Mouse (Mus musculus) E14TG2a.4 (cell line): ENCODE data around the gene 1110017D15Rik.
A peak's percentile ranks its signal among the peaks of the same experiment; 100 is the strongest.

ENCODE experiments used
- H3K27me3 ChIP-seq: 2 replicates; pipeline ENCODE4 v1.6.1; 2014; ENCODE audit warnings: low read length, control low read depth; ENCODE audit not compliant: insufficient read depth
- H3K36me3 ChIP-seq: 2 replicates; pipeline ENCODE4 v1.6.1; 2014; ENCODE audit warnings: low read length, control low read depth; ENCODE audit not compliant: insufficient read depth
- H3K4me1 ChIP-seq: replicated peaks from 2 replicates; pipeline ENCODE4 v1.6.1; 2014; ENCODE audit warnings: low read depth, low read length, control low read depth
- H3K4me3 ChIP-seq: replicated peaks from 2 replicates; pipeline ENCODE4 v1.5.1; 2014; ENCODE audit warnings: mild to moderate bottlenecking, low read length
- H3K9me3 ChIP-seq: 2 replicates; pipeline ENCODE4 v1.6.1; 2014; ENCODE audit warnings: low read length, control low read depth
- CTCF ChIP-seq: conservative IDR thresholded peaks from 2 replicates; pipeline ENCODE4 v1.5.1; 2014; ENCODE audit warnings: low read length
- NANOG ChIP-seq: IDR thresholded peaks from 2 replicates; pipeline ENCODE4 v1.6.1; 2014; ENCODE audit warnings: borderline replicate concordance, low read length, mixed read lengths
- POU5F1 ChIP-seq: IDR thresholded peaks from 2 replicates; pipeline ENCODE4 v1.6.1; 2014; ENCODE audit warnings: low read length, borderline replicate concordance

Gene 1110017D15Rik

DNA sequence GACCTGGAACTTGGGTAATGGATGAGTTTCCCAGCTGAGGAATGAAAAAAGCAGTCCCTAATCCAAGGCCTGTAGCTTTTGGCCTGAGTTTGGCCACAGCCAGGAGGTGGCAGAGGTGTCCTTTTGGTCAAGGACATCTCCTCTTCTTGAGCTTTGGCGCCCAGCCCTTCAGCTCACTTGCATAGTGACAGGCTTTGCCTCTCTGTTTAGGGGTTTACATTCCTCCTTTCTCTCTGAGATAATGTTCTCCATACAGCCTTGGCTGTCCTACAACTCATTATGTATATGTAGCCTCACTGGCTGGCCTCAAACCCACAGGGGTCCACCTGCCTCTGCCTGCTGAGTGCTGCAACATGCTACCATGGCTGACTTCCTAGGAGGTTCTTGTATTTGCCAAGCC, 30.0 kb upstream of the 1110017D15Rik start:
- Histone ChIP-seq H3K27me3 (peaks cover 12% of the 10 kb centered on the region; the same call in 1 of the 2 replicates), H3K9me3 (no peaks in the 10 kb centered on the region), H3K4me1 (peaks cover 13% of the 10 kb centered on the region), H3K4me3 (no peak overlapping the region), H3K36me3 (no peaks in the 10 kb centered on the region)
- TF ChIP-seq CTCF (no peak), POU5F1 (no peak), NANOG (no peak)

DNA sequence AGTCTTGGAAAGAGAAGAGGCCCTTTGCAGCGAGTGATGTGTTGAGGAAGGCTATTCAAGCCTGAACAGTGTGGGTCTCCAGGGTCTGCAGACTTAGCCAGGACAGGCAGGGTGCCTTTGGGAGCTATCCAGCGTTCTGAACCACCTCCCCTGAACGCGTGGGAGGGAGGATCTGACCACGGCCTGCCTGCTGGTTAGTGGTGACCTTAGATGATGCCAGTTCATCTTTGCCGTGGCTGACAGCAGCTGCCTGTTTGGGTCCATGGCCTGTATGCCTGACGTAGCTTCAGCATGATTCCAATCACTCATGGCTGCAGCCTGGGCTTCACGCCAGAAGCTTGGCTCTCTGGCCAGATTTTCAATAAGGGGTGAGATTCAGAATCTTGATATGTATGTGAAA, 28.9 kb upstream of the 1110017D15Rik start:
- Histone ChIP-seq H3K36me3 (no peaks in the 10 kb centered on the region), H3K9me3 (no peaks in the 10 kb centered on the region), H3K4me1 (peaks cover 14% of the 10 kb centered on the region), H3K27me3 (peaks cover 12% of the 10 kb centered on the region; the same call in 1 of the 2 replicates), H3K4me3 (no peak overlapping the region)
- no peak for TF ChIP-seq CTCF

DNA sequence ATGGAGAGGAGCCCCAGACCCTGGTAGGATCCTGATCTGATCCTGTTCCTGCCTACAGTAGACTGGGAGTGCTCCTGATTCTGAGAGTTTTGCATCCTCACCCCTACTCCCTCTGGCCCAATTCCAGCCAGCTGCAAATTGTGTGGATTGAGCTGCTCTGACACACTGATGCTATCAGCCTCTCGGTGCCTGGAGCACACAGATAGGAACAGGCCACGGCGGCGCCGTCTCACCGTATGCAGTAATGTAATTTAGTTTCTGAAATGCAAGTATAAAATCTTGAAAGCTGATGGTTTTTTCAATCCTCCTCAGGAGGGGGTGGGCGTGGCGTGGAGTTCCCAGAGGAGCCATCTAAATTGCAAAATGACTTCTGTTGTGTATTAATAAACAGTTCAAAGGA, 25.0 kb upstream of the 1110017D15Rik start:
- Histone ChIP-seq H3K27me3 (peaks cover 17% of the 10 kb centered on the region; the same call in 1 of the 2 replicates), H3K9me3 (no peaks in the 10 kb centered on the region), H3K36me3 (no peaks in the 10 kb centered on the region), H3K4me1 (peaks cover 14% of the 10 kb centered on the region), H3K4me3 (peak overlapping the region; percentile 37; the same call in 1 of the 2 replicates)
- no peak for TF ChIP-seq CTCF
- TF ChIP-seq NANOG = no peak
- no peak for TF ChIP-seq POU5F1

DNA sequence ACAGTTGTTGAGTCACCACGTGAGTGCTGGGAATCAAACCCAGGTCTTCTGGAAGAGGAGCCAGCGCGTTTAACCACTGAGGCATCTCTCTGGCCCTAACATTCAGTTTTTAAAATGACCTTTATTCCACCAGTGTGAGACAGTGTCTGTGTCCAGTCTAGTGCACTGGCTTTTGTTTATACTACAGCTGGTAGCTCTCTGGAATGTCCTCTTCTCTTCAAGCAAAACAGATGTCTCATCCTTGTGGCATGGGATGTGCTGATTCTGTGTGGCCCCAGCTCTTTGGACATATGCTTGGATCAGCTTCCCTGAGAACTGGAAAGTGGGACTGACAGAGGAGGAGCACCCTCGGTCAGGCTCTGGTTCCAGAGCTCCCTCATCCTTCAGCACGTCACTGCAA, 17.7 kb upstream of the 1110017D15Rik start:
- Histone ChIP-seq H3K4me1 (no peaks in the 10 kb centered on the region), H3K36me3 (no peaks in the 10 kb centered on the region), H3K27me3 (peaks cover 16% of the 10 kb centered on the region), H3K4me3 (no peak overlapping the region), H3K9me3 (no peaks in the 10 kb centered on the region)
- TF ChIP-seq CTCF (no peak), NANOG (no peak), POU5F1 (no peak)

DNA sequence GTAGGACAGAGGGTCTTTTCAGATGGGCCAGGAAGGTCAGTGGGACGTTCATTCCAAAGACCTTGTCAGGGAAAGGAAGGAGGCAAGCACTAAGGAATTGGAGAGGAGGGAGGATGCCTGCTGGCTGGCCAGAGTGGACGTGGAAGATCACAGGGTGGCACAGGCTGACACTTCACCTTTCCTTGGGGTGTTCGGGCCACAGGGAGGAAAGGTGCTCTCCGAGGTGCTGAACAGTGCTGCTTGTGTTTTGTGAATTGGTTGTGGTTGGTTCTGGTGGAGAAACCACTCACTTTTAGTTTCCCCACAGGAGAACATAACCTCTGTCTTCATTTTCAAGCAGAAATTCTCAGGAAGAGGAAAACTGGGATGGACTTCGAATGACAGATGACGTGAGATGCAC, 15.3 kb upstream of the 1110017D15Rik start:
- Histone ChIP-seq H3K27me3 (peaks cover 23% of the 10 kb centered on the region), H3K4me1 (no peaks in the 10 kb centered on the region), H3K9me3 (no peaks in the 10 kb centered on the region), H3K36me3 (no peaks in the 10 kb centered on the region), H3K4me3 (no peak overlapping the region)
- TF ChIP-seq NANOG (no peak), POU5F1 (no peak), CTCF (no peak)

DNA sequence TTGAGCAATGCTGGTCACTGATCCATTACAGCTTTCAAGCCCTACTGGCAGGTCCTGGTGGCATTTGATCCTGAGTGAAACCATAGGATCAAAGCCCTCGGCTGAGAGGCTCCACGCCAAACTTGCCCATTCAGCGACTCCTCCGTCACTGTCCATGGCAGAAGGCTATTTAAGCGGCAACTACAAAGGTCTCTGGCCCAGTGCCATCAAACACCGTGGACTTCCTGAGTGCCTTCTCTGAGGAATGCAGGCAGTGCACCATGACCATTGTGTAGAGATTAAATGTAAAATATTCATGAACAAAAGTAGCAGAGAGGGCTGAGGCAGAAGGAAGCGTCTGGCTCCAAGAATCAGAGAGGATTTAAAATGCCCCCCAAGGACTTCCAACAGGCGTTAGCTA, 10.9 kb upstream of the 1110017D15Rik start:
- H3K4me1 ChIP-seq = no peaks in the 10 kb centered on the region
- TF ChIP-seq CTCF = no peak
- no peak overlapping the region for H3K4me3 ChIP-seq
- H3K27me3 ChIP-seq = peaks cover 45% of the 10 kb centered on the region
- no peaks in the 10 kb centered on the region for H3K36me3 ChIP-seq
- no peaks in the 10 kb centered on the region for H3K9me3 ChIP-seq

DNA sequence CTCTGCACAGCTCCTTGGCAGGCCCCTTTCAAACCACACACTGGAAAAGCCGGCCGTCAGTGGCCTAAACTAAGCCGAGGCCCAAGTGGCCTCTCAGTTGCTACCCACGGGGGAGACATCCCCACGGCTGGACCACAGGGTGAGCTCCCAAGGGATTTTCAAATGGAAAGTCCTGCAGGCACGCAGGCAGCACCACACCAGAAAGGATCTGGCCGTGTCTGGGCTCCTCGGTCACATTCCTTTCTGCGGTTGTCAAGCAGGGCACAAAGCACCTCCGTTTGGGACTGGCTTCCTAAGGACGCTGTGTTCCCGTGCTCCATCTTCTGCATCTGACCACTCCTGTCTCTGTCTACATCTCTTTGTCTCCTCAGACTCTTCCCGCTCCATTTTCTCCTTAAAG, 9.9 kb upstream of the 1110017D15Rik start:
- no peak overlapping the region for H3K4me3 ChIP-seq
- no peaks in the 10 kb centered on the region for H3K4me1 ChIP-seq
- peaks cover 49% of the 10 kb centered on the region for H3K27me3 ChIP-seq
- H3K9me3 ChIP-seq = no peaks in the 10 kb centered on the region
- H3K36me3 ChIP-seq = no peaks in the 10 kb centered on the region
- TF ChIP-seq POU5F1 (no peak), CTCF (no peak), NANOG (no peak)

DNA sequence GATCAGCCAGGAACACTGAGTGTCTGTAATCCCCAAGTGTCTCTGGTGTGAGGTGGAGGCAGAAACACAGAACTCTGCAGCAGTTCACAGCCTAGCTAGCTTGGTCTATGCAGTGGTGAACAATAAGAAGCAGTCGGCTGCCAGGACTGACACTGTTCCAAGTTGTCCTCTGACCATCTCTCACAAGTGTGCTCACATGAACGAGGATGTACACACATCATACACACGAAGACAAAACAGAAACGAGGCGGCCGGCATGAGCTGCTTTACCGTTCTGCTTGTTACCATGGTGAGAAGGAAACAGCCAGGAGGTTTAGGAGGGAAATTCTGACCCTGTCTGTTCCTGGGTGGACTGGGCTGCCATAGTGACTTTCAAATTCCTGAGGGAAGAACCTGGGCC, 9.4 kb upstream of the 1110017D15Rik start:
- H3K4me1 ChIP-seq = peaks cover 3% of the 10 kb centered on the region; the same call in 1 of the 2 replicates
- H3K4me3 ChIP-seq = no peak overlapping the region
- TF ChIP-seq CTCF = no peak
- TF ChIP-seq POU5F1 = no peak
- no peak for TF ChIP-seq NANOG
- no peaks in the 10 kb centered on the region for H3K36me3 ChIP-seq
- peaks cover 49% of the 10 kb centered on the region for H3K27me3 ChIP-seq
- H3K9me3 ChIP-seq = no peaks in the 10 kb centered on the region

DNA sequence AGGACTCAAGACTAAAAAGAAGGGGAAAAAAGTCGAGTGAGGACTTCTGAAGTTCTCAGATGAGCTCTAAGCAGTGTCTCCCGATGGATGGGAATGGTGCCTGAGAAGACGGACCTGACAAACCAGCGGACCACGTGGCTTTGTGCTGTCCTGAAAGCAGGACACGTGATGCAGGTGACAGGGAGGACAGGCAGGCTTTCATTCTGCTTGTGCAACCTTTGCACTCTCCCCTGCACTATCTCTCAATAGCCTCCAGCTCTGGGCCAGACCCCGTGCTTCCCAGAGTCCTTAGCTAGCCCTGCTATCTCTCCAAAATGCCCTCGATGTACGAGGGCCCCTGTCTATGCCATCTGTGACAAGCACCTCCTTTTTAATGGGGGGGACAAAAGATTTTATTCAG, 7.7 kb upstream of the 1110017D15Rik start:
- no peak for TF ChIP-seq POU5F1
- TF ChIP-seq CTCF = no peak
- no peak for TF ChIP-seq NANOG
- H3K36me3 ChIP-seq = no peaks in the 10 kb centered on the region
- H3K4me3 ChIP-seq = no peak overlapping the region
- H3K9me3 ChIP-seq = no peaks in the 10 kb centered on the region
- H3K4me1 ChIP-seq = peaks cover 20% of the 10 kb centered on the region
- peaks cover 53% of the 10 kb centered on the region for H3K27me3 ChIP-seq
